Mouse (Mus musculus): ENCODE data around the gene Piwil4. TPM values are rescaled to one million over a fixed set of nuclear protein-coding genes. Genes with fewer than 3 reads are reported as not detected.

Piwil4 gene
- total and polyA plus RNA-seq, 3 experiments, result 24.8 to 31.7 TPM; not detected in 1

DNA sequence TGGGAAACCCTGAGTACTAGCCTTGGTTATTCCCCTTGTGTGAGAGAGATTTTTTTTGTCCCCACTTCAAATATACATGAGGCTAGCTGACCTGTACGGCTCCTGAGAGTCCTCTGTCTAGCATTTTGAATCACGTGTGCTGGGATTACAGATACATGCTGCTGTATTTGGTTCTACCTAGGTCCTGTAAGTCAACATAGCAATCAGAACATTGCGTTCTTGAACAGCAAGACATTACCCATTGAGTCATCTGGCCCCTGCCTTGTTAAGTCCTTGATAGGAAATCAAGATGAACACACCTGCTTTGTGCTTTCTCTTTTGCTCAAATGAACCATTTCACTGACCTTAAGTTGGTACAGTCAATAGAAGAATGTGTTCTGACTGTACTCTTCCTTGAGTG, 13.9 kb upstream of the Piwil4 start:
- Histone ChIP-seq H3K27me3 (ENCODE audit: control insufficient read depth in 1 of 2, insufficient read depth in 2 of 2, low read length in 2 of 2) (peaks cover 2 to 3% of the 10 kb centered on the region in 2 experiments; a peak in 3 of 4 replicates), H3K4me1 (ENCODE audit: control insufficient read depth in 1 of 2, insufficient read depth in 2 of 2, low read length in 2 of 2) (peaks cover 2 to 7% of the 10 kb centered on the region in 2 experiments; a peak in 2 of 4 replicates), H3K27ac (ENCODE audit: control insufficient read depth, low read depth, low read length) (no peak overlapping the region), H3K4me3 (ENCODE audit: control insufficient read depth in 1 of 2, insufficient read depth in 1 of 2, low read depth in 2 of 2, low read length in 2 of 2) (no peak overlapping the region), H3K9me3 (replicated peaks; ENCODE audit: insufficient read depth, low read length) (no peaks in the 10 kb centered on the region), H3K79me2 (ENCODE audit: control insufficient read depth, insufficient read depth, low read length, poor library complexity) (no peaks in the 10 kb centered on the region; the same call in 1 of the 2 replicates), H3K36me3 (ENCODE audit: control insufficient read depth in 1 of 2, insufficient read depth in 2 of 2, low read length in 2 of 2) (no peaks in the 10 kb centered on the region), H3K9ac (ENCODE audit: control insufficient read depth, low read depth, low read length, poor library complexity, severe bottlenecking) (no peak overlapping the region)
- TF ChIP-seq BHLHE40 (IDR thresholded peaks at IDR 0.05; ENCODE audit: borderline replicate concordance, low read depth, low read length) (no peak), TAL1 (IDR thresholded peaks at IDR 0.05; ENCODE audit: low read length) (peak; percentile 1; the same call in 1 of the 2 replicates), MXI1 (IDR thresholded peaks at IDR 0.05; ENCODE audit: low read depth, low read length) (no peak)
- DNase-seq (ENCODE audit: low read depth, low spot score), result no peak

DNA sequence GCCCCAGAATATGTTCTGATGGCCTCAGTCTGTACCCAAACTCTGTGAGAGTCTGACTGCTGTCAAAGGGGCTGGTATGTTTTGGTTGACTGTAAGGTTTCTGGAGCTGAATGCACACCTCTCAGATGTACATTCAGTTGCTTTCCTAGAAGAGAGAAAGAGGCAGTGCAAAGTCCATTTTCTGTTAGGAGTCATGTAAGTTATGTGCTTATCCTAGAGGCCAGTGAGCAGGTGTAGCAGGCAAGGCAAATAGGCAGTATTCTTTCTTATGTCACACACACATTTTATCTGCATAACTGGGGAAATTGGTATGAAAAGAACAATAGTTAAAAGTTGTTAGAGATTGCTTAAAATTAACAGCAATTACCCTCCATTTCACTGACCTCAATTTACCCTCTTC, 13.4 kb upstream of the Piwil4 start:
- TF ChIP-seq GATA1 (IDR thresholded peaks at IDR 0.05; ENCODE audit: low read depth, low read length) (no peak), MXI1 (IDR thresholded peaks at IDR 0.05; ENCODE audit: low read depth, low read length) (no peak), RAD21 (IDR thresholded peaks at IDR 0.05; ENCODE audit: low read depth, low read length) (no peak)
- no peak overlapping the region for H3K4me3 ChIP-seq (ENCODE audit: control insufficient read depth in 1 of 2, insufficient read depth in 1 of 2, low read depth in 2 of 2, low read length in 2 of 2)
- H3K9ac ChIP-seq (ENCODE audit: control insufficient read depth, low read depth, low read length, poor library complexity, severe bottlenecking), result no peak overlapping the region
- no peaks in the 10 kb centered on the region; the same call in 1 of the 2 replicates for H3K79me2 ChIP-seq (ENCODE audit: control insufficient read depth, insufficient read depth, low read length, poor library complexity)
- peaks cover 2 to 7% of the 10 kb centered on the region in 2 experiments; a peak in 2 of 4 replicates for H3K4me1 ChIP-seq (ENCODE audit: control insufficient read depth in 1 of 2, insufficient read depth in 2 of 2, low read length in 2 of 2)
- H3K27me3 ChIP-seq (ENCODE audit: control insufficient read depth in 1 of 2, insufficient read depth in 2 of 2, low read length in 2 of 2), result peaks cover 2 to 3% of the 10 kb centered on the region in 2 experiments; a peak in 3 of 4 replicates
- H3K36me3 ChIP-seq (ENCODE audit: control insufficient read depth in 1 of 2, insufficient read depth in 2 of 2, low read length in 2 of 2), result no peaks in the 10 kb centered on the region
- no peaks in the 10 kb centered on the region for H3K9me3 ChIP-seq (replicated peaks; ENCODE audit: insufficient read depth, low read length)
- H3K27ac ChIP-seq (ENCODE audit: control insufficient read depth, low read depth, low read length), result no peak overlapping the region
- DNase-seq (ENCODE audit: low read depth, low spot score), result no peak

DNA sequence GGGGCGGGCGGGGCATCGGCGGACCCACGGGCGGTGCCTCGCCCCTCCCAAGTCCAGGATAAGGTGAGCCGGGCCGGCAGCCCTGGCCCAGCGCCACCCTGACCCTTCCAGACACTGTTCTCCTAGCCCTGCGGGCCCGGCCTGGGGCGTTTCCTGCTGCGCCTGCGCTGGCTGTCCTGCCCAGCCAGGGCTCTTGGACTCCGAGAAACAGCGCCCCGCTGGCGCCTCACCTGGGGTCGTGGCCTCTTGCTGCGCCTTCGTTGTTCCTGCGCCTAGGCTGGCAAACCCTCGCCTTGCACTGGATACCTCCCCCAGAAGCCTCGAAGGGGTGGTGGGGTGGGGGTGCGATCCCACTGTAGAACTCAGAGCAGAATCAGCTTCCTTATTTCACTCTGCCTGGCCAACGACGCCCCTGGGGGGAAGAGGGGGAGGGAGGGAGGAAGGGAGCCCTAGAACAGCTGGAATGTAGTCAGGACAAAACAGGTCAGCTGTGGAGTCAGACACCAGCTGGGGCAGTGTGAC, 11.5 kb upstream of the Piwil4 start, which contains the start of gene Fut4:
Gene Fut4, minus strand, starts transcription at position 393 of the 522 bp plus-strand sequence.
- Histone ChIP-seq H3K79me2 (ENCODE audit: control insufficient read depth, insufficient read depth, low read length, poor library complexity) (no peaks in the 10 kb centered on the region; the same call in 1 of the 2 replicates), H3K36me3 (ENCODE audit: control insufficient read depth in 1 of 2, insufficient read depth in 2 of 2, low read length in 2 of 2) (no peaks in the 10 kb centered on the region), H3K4me1 (ENCODE audit: control insufficient read depth in 1 of 2, insufficient read depth in 2 of 2, low read length in 2 of 2) (peaks cover 0 to 7% of the 10 kb centered on the region in 2 experiments; a peak in 2 of 4 replicates), H3K27ac (ENCODE audit: control insufficient read depth, low read depth, low read length) (no peak within 1 kb of the TSS), H3K27me3 (ENCODE audit: control insufficient read depth in 1 of 2, insufficient read depth in 2 of 2, low read length in 2 of 2) (peaks cover 0 to 3% of the 10 kb centered on the region in 2 experiments; a peak in 3 of 4 replicates), H3K4me3 (ENCODE audit: control insufficient read depth in 1 of 2, insufficient read depth in 1 of 2, low read depth in 2 of 2, low read length in 2 of 2) (peak within 1 kb of the TSS; percentile 59 to 80), H3K9me3 (replicated peaks; ENCODE audit: insufficient read depth, low read length) (no peaks in the 10 kb centered on the region), H3K9ac (ENCODE audit: control insufficient read depth, low read depth, low read length, poor library complexity, severe bottlenecking) (peak within 1 kb of the TSS; percentile 70)
- DNase-seq (ENCODE audit: low read depth, low spot score), result peak; percentile 75
- no peak for TF ChIP-seq KAT2A (conservative IDR thresholded peaks at IDR 0.05; ENCODE audit: low read depth, low read length)
- TF ChIP-seq NELFE (IDR thresholded peaks at IDR 0.05; ENCODE audit: low read depth, low read length), result peak; percentile 49
- peak; percentile 15; the same call in 1 of the 2 replicates for TF ChIP-seq TCF12 (IDR thresholded peaks at IDR 0.05; ENCODE audit: low read depth, low read length)
- 0 out of 4 replicates have a peak, but pooled peaks of 1 of the 2 experiments have one; percentile 10 for TF ChIP-seq USF2 (IDR thresholded peaks at IDR 0.05; ENCODE audit: borderline replicate concordance in 1 of 2, insufficient read depth in 1 of 2, low read depth in 1 of 2, low read length in 2 of 2)
- TF ChIP-seq MXI1 (IDR thresholded peaks at IDR 0.05; ENCODE audit: low read depth, low read length), result peak; percentile 8; the same call in 1 of the 2 replicates
- no peak for TF ChIP-seq ZNF384 (IDR thresholded peaks at IDR 0.05; ENCODE audit: low read depth, low read length)
- TF ChIP-seq E2F4 (IDR thresholded peaks at IDR 0.05; ENCODE audit: borderline replicate concordance, low read depth, low read length), result no peak
- peak; percentile 42 for TF ChIP-seq HCFC1 (IDR thresholded peaks at IDR 0.05; ENCODE audit: low read depth, low read length)
- TF ChIP-seq POLR2AphosphoS5 (IDR thresholded peaks at IDR 0.05; ENCODE audit: borderline replicate concordance, low read depth, low read length), result no peak
- peak; percentile 80 for TF ChIP-seq NRF1 (IDR thresholded peaks at IDR 0.05; ENCODE audit: insufficient read depth, low read depth, low read length, poor library complexity, severe bottlenecking)
- no peak for TF ChIP-seq MAFK (IDR thresholded peaks at IDR 0.05; ENCODE audit: borderline replicate concordance, low read depth, low read length)
- peak; percentile 42; the same call in 1 of the 2 replicates for TF ChIP-seq SIN3A (IDR thresholded peaks at IDR 0.05; ENCODE audit: low read length)
- TF ChIP-seq TBP (IDR thresholded peaks at IDR 0.05; ENCODE audit: low read depth, low read length), result no peak
- TF ChIP-seq ZMIZ1 (IDR thresholded peaks at IDR 0.05; ENCODE audit: low read depth, low read length), result 0 out of 2 replicates have a peak, but pooled peaks have one; percentile 47
- no peak for TF ChIP-seq ZC3H11A (IDR thresholded peaks at IDR 0.05; ENCODE audit: low read depth, low read length)
- no peak; the same call in 1 of the 2 replicates for TF ChIP-seq POLR2AphosphoS2 (IDR thresholded peaks at IDR 0.05; ENCODE audit: low read length)
- no peak for TF ChIP-seq BHLHE40 (IDR thresholded peaks at IDR 0.05; ENCODE audit: borderline replicate concordance, low read depth, low read length)
- TF ChIP-seq CHD2 (IDR thresholded peaks at IDR 0.05; ENCODE audit: low read length), result no peak
- TF ChIP-seq MAX (IDR thresholded peaks at IDR 0.05; ENCODE audit: low read length), result peak; percentile 59
- TF ChIP-seq CHD1 (IDR thresholded peaks at IDR 0.05; ENCODE audit: low read depth, low read length), result 0 out of 2 replicates have a peak, but pooled peaks have one; percentile 71
- peak in 1 of 2 experiments; percentile 34; a peak in 2 of 4 replicates for TF ChIP-seq POLR2A (IDR thresholded peaks at IDR 0.05; ENCODE audit: control insufficient read depth in 1 of 2, insufficient read depth in 1 of 2, low read depth in 1 of 2, low read length in 2 of 2, poor library complexity in 1 of 2)

Measured in MEL (cell line).